Mouse (Mus musculus) neural tube, embryonic 14.5 days (tissue): ENCODE measurements around the gene 9430097D07Rik. TPM values are rescaled to one million over a fixed set of nuclear protein-coding genes. Genes with fewer than 3 reads are reported as not detected.

ENCODE experiments used
- ATAC-seq: fragments of 200-750 bp; cut with Nextera tagmentation; 2 replicates; pipeline ENCODE4 v1.8.0; 2017; ENCODE audit warnings: low read depth, mild to moderate bottlenecking, moderate TSS enrichment, moderate library complexity
- H3K27ac ChIP-seq: fragments of 300-500 bp; sonication (generic); 2 replicates; pipeline ENCODE4 v1.5.1; 2014; ENCODE audit warnings: low read depth, mild to moderate bottlenecking, control low read depth, low read length, moderate library complexity, mixed read lengths
- H3K27me3 ChIP-seq: fragments of 300-500 bp; sonication (generic); 2 replicates; pipeline ENCODE4 v1.6.1; 2014; ENCODE audit warnings: low read length; ENCODE audit not compliant: control insufficient read depth, insufficient read depth
- H3K36me3 ChIP-seq: fragments of 300-500 bp; sonication (generic); 2 replicates; pipeline ENCODE4 v1.6.1; 2014; ENCODE audit warnings: low read length, mixed read lengths; ENCODE audit not compliant: control insufficient read depth, insufficient read depth
- H3K4me1 ChIP-seq: fragments of 300-500 bp; sonication (generic); 2 replicates; pipeline ENCODE4 v1.6.1; 2014; ENCODE audit warnings: low read length; ENCODE audit not compliant: control insufficient read depth, insufficient read depth
- H3K4me2 ChIP-seq: fragments of 300-500 bp; sonication (generic); 2 replicates; pipeline ENCODE4 v1.6.1; 2014; ENCODE audit warnings: mild to moderate bottlenecking, low read depth, low read length, control low read depth
- H3K4me3 ChIP-seq: fragments of 300-500 bp; sonication (generic); 2 replicates; pipeline ENCODE4 v1.5.1; 2014; ENCODE audit warnings: low read depth, low read length, control low read depth, mixed read lengths
- H3K9ac ChIP-seq: fragments of 300-500 bp; sonication (generic); replicated peaks from 2 replicates; pipeline ENCODE4 v1.6.1; 2014; ENCODE audit warnings: low read depth, mild to moderate bottlenecking, control low read depth, low read length, mixed read lengths
- H3K9me3 ChIP-seq: fragments of 300-500 bp; sonication (generic); 2 replicates; pipeline ENCODE4 v1.6.1; 2016; ENCODE audit warnings: low read length; ENCODE audit not compliant: control insufficient read depth
- WGBS: fragments of 180-500 bp; shearing (Covaris S2); extraction: QIAGEN DNeasy Blood & Tissue Kit; methylation state at CpG from one replicate; pipeline ENCODE4 v1.1.7; 2014; 5-methylcytosine and 5-hydroxymethylcytosine counted together
- polyA plus RNA-seq: library from polyadenylated mRNA; unstranded; fragments of >200 nt; fragmentation: Nextera tagmentation; extraction: Ambion mirVana; gene quantifications from 2 replicates; pipeline ENCODE4 v1.2.1, GENCODE M21; 2014

9430097D07Rik gene
- 0.98 and 1.2 TPM in 2 replicates for polyA plus RNA-seq

DNA sequence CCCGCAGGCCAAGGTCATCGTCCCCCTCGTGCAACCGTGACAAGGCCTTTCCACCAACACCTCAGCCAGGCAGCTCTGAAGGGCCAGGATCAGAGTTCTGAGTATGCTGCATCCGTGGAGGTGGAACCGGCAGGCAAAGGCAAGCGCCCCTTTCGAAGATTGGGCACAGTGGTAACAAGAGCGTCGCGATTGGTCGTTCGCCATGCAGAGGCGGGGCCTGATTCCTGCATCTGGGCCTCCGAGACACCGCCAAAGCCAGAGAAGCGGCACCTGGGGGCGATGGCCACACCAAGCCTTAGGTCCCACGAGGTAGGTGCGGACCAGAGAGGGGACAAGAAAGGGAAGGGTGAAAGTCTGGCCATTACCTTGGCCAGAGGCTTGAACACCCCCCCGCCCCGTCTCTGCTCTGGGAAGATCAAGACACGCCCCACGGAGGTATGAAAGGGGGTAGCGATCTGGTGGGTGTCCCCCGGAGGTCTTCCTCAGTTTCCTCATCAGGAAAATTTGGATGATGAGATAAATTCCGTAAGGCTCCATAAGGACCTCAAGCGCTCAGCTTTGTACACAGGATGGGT is at the start of gene 9430097D07Rik:
Gene 9430097D07Rik (minus strand): TSS at position 99 of the 575 bp plus-strand sequence.
- Histone ChIP-seq H3K36me3 (no peaks in the 10 kb centered on the region), H3K4me1 (peaks cover 11% of the 10 kb centered on the region), H3K9me3 (no peaks in the 10 kb centered on the region), H3K27me3 (no peaks in the 10 kb centered on the region), H3K4me2 (peak within 1 kb of the TSS; percentile 94), H3K9ac (peak within 1 kb of the TSS; percentile 59), H3K4me3 (peak within 1 kb of the TSS; percentile 43), H3K27ac (peak within 1 kb of the TSS; percentile 23; the same call in 1 of the 2 replicates)
- ATAC-seq, result peak; percentile 69
- WGBS, result 5% methylated on average over 28 of the region's 28 CpGs

DNA sequence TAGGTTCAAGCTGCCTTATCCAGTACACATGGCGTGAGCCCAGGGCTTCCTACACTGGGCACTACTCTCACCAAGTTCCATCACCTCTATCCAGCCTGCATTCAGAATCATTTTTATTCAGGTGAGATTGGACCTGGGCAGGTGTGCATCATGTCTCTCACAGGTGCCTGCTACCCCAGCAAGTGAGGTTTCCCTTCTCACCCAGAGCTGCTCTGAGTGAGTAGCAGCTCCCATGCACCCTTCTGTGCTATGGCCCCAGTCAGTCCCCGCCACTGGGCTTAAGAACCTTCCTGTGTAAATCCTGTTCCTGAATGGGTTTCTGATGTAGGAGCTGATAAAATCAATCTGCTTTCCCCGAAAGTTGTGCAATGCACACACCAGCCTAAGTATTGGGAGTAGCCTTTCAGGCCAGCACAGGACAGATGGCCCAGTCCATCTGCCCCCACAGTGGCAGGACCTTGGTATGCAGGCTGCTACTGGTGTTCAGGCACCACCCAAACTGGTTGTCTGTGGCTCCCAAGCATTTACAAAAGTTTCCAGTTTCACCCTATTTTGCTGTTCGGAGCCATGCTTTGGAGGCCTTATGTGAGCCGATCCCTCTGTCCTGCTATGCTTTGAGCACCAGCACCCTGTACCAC is 48.7 kb upstream of the 9430097D07Rik start:
- no peak for ATAC-seq
- peaks cover 50% of the 10 kb centered on the region for H3K4me1 ChIP-seq
- no peaks in the 10 kb centered on the region for H3K9me3 ChIP-seq
- no peak overlapping the region for H3K4me2 ChIP-seq
- WGBS, result 85% methylated on average over 5 of the region's 5 CpGs
- H3K27me3 ChIP-seq, result no peaks in the 10 kb centered on the region
- H3K36me3 ChIP-seq, result no peaks in the 10 kb centered on the region
- H3K9ac ChIP-seq, result no peak overlapping the region
- no peak overlapping the region for H3K4me3 ChIP-seq
- H3K27ac ChIP-seq, result no peak overlapping the region

DNA sequence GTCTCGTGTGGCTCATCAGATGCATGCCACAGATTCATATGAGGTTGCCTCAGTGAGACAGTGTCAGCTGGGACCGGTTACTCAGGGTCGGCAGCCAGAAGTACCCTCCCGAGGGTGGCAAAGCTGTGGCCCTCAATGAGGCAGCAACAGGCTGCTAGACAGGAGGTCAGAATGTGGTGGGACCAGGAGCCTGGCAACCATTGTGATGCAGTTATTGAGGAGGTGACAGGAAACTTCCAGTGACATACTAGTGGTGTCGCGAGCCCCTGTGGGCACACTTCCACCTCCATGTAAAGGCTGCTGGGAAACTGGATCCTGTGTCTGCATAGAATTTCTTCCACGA is 46.0 kb upstream of the 9430097D07Rik start, which contains the start of gene Ak1:
Gene Ak1 (plus strand): TSS at position 242 of the 343 bp plus-strand sequence.
- no peaks in the 10 kb centered on the region for H3K27me3 ChIP-seq
- H3K36me3 ChIP-seq, result no peaks in the 10 kb centered on the region
- ATAC-seq, result peak; percentile 18; the same call in 1 of the 2 replicates
- peaks cover 28% of the 10 kb centered on the region for H3K4me1 ChIP-seq
- WGBS, result 35% methylated on average over 7 of the region's 7 CpGs
- no peak within 1 kb of the TSS for H3K4me2 ChIP-seq
- H3K9me3 ChIP-seq, result no peaks in the 10 kb centered on the region
- no peak within 1 kb of the TSS for H3K4me3 ChIP-seq
- H3K9ac ChIP-seq, result no peak within 1 kb of the TSS
- H3K27ac ChIP-seq, result peak within 1 kb of the TSS; percentile 44

DNA sequence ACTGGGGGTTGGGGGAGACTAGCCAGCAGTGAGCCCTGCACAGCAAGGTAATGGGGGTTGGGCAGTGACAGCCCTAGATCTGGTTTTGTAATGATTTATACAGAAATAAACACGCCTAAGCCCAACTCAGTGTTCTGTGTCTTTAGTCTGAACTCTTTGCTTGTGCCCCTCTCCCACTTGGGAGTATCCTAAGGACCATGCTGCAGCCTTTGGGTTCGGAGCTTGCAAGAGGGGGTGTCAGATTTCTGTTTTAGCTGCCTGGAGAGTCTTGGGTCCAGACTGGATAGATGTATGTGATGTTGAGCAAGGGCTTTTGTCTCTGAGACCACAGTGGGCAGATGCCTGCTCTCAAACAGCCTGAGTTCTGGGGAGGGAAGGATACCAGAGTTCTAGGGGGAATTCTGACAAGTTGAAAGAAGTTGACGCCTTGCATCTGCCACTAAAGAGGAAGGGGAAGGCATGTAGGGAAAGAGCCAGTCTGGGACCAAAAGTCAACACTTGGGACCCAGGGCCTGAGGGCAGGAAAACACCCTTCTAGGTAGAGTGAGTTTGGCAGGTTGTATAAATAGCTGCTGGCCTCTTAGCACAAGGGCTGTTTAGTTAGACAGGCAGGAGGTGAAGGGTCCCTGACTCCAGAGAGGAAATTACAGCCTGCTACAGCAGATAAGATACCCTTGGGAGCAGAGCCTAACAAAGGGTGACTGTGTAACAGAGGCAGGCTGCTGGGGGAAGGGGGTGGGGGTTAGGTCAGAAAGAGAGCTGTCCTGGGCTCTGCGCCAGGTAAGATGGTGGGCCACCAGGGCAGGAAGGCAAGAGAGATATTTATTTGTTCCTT is 45.4 kb upstream of the 9430097D07Rik start:
- H3K4me1 ChIP-seq, result peaks cover 22% of the 10 kb centered on the region
- H3K9me3 ChIP-seq, result no peaks in the 10 kb centered on the region
- H3K36me3 ChIP-seq, result no peaks in the 10 kb centered on the region
- H3K27ac ChIP-seq, result peak overlapping the region; percentile 44
- H3K9ac ChIP-seq, result no peak overlapping the region
- peak; percentile 45; the same call in 1 of the 2 replicates for ATAC-seq
- WGBS, result 40% methylated on average over 4 of the region's 4 CpGs
- H3K27me3 ChIP-seq, result no peaks in the 10 kb centered on the region
- H3K4me2 ChIP-seq, result no peak overlapping the region
- no peak overlapping the region for H3K4me3 ChIP-seq

DNA sequence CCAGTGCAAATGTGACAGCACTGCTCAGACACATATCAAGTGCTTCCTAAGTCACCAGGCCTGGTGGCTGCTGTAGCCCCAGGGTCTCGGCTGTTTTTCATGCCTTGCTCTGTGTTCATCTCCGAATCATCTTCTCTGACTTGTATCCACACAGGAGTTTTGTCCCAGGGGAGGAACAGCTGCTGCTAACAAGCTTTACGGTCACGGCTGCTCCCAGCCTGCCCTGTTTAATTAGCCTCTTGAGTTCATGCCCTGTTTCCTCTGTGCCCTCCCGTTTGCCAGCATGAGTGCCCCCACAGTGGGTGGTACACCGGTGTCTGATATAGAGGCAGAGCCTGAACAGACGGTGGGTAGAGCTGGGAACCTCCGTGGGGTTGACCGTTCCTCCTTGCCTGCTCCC is 42.6 kb upstream of the 9430097D07Rik start:
- Histone ChIP-seq H3K27ac (no peak overlapping the region), H3K4me1 (peaks cover 13% of the 10 kb centered on the region), H3K36me3 (no peaks in the 10 kb centered on the region), H3K4me2 (no peak overlapping the region), H3K9me3 (no peaks in the 10 kb centered on the region), H3K9ac (no peak overlapping the region), H3K27me3 (no peaks in the 10 kb centered on the region), H3K4me3 (no peak overlapping the region)
- ATAC-seq, result no peak
- WGBS, result 48% methylated on average over 9 of the region's 9 CpGs

DNA sequence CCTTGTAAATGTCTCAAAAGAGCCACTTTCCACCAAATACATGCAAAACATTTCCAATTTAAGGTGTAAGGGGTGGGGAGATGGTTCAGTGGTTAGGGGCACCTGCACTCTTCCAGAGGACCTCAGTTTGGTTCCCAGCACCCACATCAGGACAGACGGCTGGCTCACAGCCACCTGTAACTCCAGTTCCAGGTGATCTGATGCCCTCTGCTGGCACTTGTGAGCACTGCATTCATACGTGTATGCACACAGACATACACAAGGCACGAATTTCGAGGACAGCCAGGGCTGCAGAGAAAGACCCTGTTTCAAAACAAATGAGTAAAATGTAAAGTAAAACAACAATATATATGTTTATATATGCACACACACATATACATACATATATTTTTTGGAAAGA is 42.1 kb upstream of the 9430097D07Rik start:
- no peak for ATAC-seq
- Histone ChIP-seq H3K27ac (no peak overlapping the region), H3K4me3 (no peak overlapping the region), H3K27me3 (no peaks in the 10 kb centered on the region), H3K9me3 (no peaks in the 10 kb centered on the region), H3K4me2 (no peak overlapping the region), H3K36me3 (no peaks in the 10 kb centered on the region), H3K4me1 (peaks cover 13% of the 10 kb centered on the region), H3K9ac (no peak overlapping the region)
- 95% methylated on average over 4 of the region's 4 CpGs for WGBS

DNA sequence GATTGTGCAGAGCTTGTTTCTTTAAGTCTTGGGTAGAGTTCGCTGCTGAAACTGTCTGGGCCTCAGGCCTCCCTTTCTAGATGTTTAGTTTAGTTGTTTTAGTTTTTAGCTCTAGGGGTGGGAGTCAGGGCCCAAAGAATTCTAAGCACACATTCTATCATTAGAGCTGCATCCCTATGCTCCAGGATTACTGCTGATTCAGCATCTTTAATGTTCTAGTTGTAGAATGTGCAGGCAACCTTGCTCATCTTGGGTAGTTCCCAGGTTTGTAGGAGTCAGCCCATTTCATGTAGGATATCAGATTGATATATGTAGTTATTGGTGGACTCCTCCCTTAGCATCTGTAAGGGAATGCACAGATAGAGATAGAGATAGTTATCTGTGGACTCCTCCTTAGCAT is 41.6 kb upstream of the 9430097D07Rik start:
- ATAC-seq, result no peak
- no peaks in the 10 kb centered on the region for H3K9me3 ChIP-seq
- H3K4me2 ChIP-seq, result no peak overlapping the region
- no peak overlapping the region for H3K4me3 ChIP-seq
- no peaks in the 10 kb centered on the region for H3K27me3 ChIP-seq
- H3K36me3 ChIP-seq, result no peaks in the 10 kb centered on the region
- 94% methylated on average over 1 of the region's 1 CpGs for WGBS
- H3K27ac ChIP-seq, result no peak overlapping the region
- H3K9ac ChIP-seq, result no peak overlapping the region
- peaks cover 13% of the 10 kb centered on the region for H3K4me1 ChIP-seq

DNA sequence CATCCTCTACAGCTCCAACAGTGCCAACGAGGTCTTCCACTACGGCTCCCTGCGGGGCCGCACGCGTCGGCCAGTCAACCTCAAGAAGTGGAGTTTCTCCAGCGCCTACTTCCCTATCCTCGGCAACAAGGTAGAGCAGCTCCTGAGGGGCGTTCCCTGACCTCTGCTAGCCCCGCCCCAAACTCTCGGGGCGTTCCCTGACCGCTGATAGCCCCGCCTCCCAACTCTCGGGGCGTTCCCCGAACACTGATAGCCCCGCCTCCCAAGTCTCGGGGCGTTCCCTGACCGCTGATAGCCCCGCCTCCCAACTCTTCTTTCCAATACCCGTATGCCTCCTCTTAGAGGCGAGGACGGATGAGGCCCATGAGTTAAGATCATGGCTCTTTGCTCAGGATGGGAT is 36.8 kb upstream of the 9430097D07Rik start:
- Histone ChIP-seq H3K27me3 (no peaks in the 10 kb centered on the region), H3K27ac (no peak overlapping the region), H3K4me3 (no peak overlapping the region), H3K9me3 (no peaks in the 10 kb centered on the region), H3K4me1 (peaks cover 10% of the 10 kb centered on the region), H3K36me3 (no peaks in the 10 kb centered on the region), H3K9ac (no peak overlapping the region), H3K4me2 (no peak overlapping the region)
- WGBS, result 59% methylated on average over 26 of the region's 26 CpGs
- no peak for ATAC-seq
